33 mouse cellular contexts compared by ENCODE assay signal in the genomic region with DNA sequence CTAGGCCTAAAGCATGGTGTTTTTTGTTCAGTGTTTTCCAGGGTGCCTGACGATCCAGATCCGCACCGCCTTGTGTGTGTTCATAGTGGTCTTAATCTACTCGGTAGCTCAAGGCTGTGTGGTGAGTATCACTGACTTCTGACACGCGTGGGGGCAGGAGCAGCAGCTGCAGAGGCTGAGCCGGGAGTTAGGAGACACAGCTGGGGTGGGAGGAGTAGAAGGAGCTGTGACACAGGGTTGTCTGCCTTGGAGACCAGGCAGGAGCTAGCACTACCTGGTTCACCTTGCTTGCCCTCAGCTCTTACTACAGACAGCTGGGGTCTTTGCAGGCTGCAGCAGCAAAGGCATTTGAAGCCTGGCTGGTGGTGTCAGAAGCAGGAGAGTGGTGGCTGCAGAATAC. TPM values are rescaled to one million over a fixed set of nuclear protein-coding genes. Genes with fewer than 3 reads are reported as not detected.
A peak's percentile ranks its signal among the peaks of the same experiment; 100 is the strongest.
DNase-seq lines count a peak whose midpoint lies in the region; ATAC-seq and TF ChIP-seq lines count a peak whose summit lies in the region.
"Had no signal": no experiment of that assay in that cellular context is flagged by ENCODE, and none has a peak within 500 bp of the region (broad histone marks: within the 10 kb centered on the region; RNA-seq: fewer than 3 reads in every experiment).

No protein-coding gene starts in this region.

- no peak overlapping the region for H3K4me3 ChIP-seq in cerebellum, adult 2 months (replicated peaks; ENCODE audit: insufficient read depth, low read depth, low read length)
- H3K4me3 ChIP-seq in kidney, adult 2 months (ENCODE audit: insufficient read depth, low read depth, low read length) = no peak overlapping the region
- no peak overlapping the region for H3K4me3 ChIP-seq in midbrain, embryonic 14.5 days (replicated peaks; ENCODE audit: low read depth, low read length)
- H3K4me3 ChIP-seq: embryonic facial prominence, embryonic 12.5 days; heart, adult 2 months; heart, embryonic 12.5 days; hindbrain, embryonic 13.5 days; liver, embryonic 15.5 days; lung, embryonic 15.5 days; midbrain, embryonic 10.5 days had no signal

- no peaks in the 10 kb centered on the region for H3K9me3 ChIP-seq in midbrain, embryonic 14.5 days (ENCODE audit: control insufficient read depth, low read length)
- H3K9me3 ChIP-seq: embryonic facial prominence, embryonic 12.5 days; heart, embryonic 12.5 days; hindbrain, embryonic 13.5 days; liver, embryonic 15.5 days; lung, embryonic 15.5 days; midbrain, embryonic 10.5 days had no signal

- TF ChIP-seq POLR2A in cerebellum, adult 2 months (IDR thresholded peaks at IDR 0.05; ENCODE audit: borderline replicate concordance, insufficient read depth, low read length) = no peak
- no peak for TF ChIP-seq POLR2A in kidney, adult 2 months (IDR thresholded peaks at IDR 0.05; ENCODE audit: low read depth, low read length)

- no peaks in the 10 kb centered on the region for H3K36me3 ChIP-seq in kidney, adult 2 months (ENCODE audit: control insufficient read depth, insufficient read depth, low read length)
- H3K36me3 ChIP-seq in midbrain, embryonic 14.5 days (ENCODE audit: control insufficient read depth, insufficient read depth, low read length) = peaks cover 3% of the 10 kb centered on the region; the same call in 1 of the 2 replicates
- H3K36me3 ChIP-seq: embryonic facial prominence, embryonic 12.5 days; heart, embryonic 12.5 days; liver, embryonic 15.5 days; lung, embryonic 15.5 days had no signal

- H3K9ac ChIP-seq in midbrain, embryonic 14.5 days (replicated peaks; ENCODE audit: low read length) = no peak overlapping the region
- H3K9ac ChIP-seq: embryonic facial prominence, embryonic 12.5 days; heart, embryonic 12.5 days; hindbrain, embryonic 13.5 days; liver, embryonic 15.5 days; lung, embryonic 15.5 days had no signal

- H3K27me3 ChIP-seq in cerebellum, adult 2 months (ENCODE audit: control insufficient read depth, insufficient read depth, low read length) = no peaks in the 10 kb centered on the region
- H3K27me3 ChIP-seq in kidney, adult 2 months (replicated peaks; ENCODE audit: control insufficient read depth, insufficient read depth, low read length) = no peaks in the 10 kb centered on the region
- no peaks in the 10 kb centered on the region for H3K27me3 ChIP-seq in midbrain, embryonic 14.5 days (ENCODE audit: control insufficient read depth, insufficient read depth, low read length)
- H3K27me3 ChIP-seq: embryonic facial prominence, embryonic 12.5 days; hindbrain, embryonic 13.5 days; liver, embryonic 15.5 days; lung, embryonic 15.5 days had no signal

- H3K4me2 ChIP-seq in midbrain, embryonic 14.5 days (ENCODE audit: low read length) = no peak overlapping the region
- H3K4me2 ChIP-seq: embryonic facial prominence, embryonic 12.5 days; heart, embryonic 12.5 days; hindbrain, embryonic 13.5 days; liver, embryonic 15.5 days; lung, embryonic 15.5 days had no signal

- 0 out of 2 replicates have a peak overlapping the region, but pooled peaks have one; percentile 4 for H3K27ac ChIP-seq in cerebellum, adult 2 months (ENCODE audit: insufficient read depth, low read length)
- no peak overlapping the region for H3K27ac ChIP-seq in kidney, adult 2 months (ENCODE audit: insufficient read depth, low read depth, low read length)
- H3K27ac ChIP-seq in midbrain, embryonic 14.5 days (replicated peaks; ENCODE audit: low read depth, low read length) = no peak overlapping the region
- H3K27ac ChIP-seq: embryonic facial prominence, embryonic 12.5 days; heart, adult 2 months; hindbrain, embryonic 13.5 days; liver, embryonic 15.5 days; lung, embryonic 15.5 days; midbrain, embryonic 10.5 days had no signal

- peaks cover 46% of the 10 kb centered on the region for H3K4me1 ChIP-seq in cerebellum, adult 2 months (ENCODE audit: control insufficient read depth, insufficient read depth, low read length)
- H3K4me1 ChIP-seq in kidney, adult 2 months (ENCODE audit: control insufficient read depth, insufficient read depth, low read length) = peaks cover 9% of the 10 kb centered on the region; the same call in 1 of the 2 replicates
- no peaks in the 10 kb centered on the region for H3K4me1 ChIP-seq in midbrain, embryonic 14.5 days (ENCODE audit: control insufficient read depth, insufficient read depth, low read length)
- H3K4me1 ChIP-seq: embryonic facial prominence, embryonic 12.5 days; heart, embryonic 12.5 days; hindbrain, embryonic 13.5 days; lung, embryonic 15.5 days; midbrain, embryonic 10.5 days had no signal

- no peak for DNase-seq in cerebellum, adult 2 months
- DNase-seq in cerebellum, postnatal 10 days = no peak
- peak; percentile 27 to 53 for DNase-seq in kidney, postnatal 4 days
- DNase-seq in kidney, adult 2 months = no peak
- peak; percentile 75 for DNase-seq in thymus, postnatal 0 days (ENCODE audit: low spot score)
- DNase-seq in thymus, postnatal 4 days = peak; percentile 61
- DNase-seq in midbrain, embryonic 14.5 days = no peak
- DNase-seq in urinary bladder, postnatal 4 days (ENCODE audit: low spot score in 2 of 2) = no peak
- DNase-seq: adrenal gland, adult 8-10 months; cerebellum, adult 8-10 months; embryo, embryonic 11 days; gastrocnemius, postnatal 36 days; heart, postnatal 4 days; kidney, postnatal 36 days; layer of hippocampus, postnatal 36 days; liver; right cerebral cortex, adult 18-20 months had no signal

- no peak for TF ChIP-seq CTCF in cerebellum, adult 2 months (IDR thresholded peaks at IDR 0.05; ENCODE audit: borderline replicate concordance, insufficient read depth, low read depth, low read length)
- TF ChIP-seq CTCF in kidney, adult 2 months (conservative IDR thresholded peaks at IDR 0.05; ENCODE audit: insufficient read depth, insufficient read length, low read depth, low read length) = no peak

- WGBS in cerebellum, adult 2 months = 64% methylated on average over 7 of the region's 7 CpGs
- WGBS in kidney, adult 2 months = 75% methylated on average over 7 of the region's 7 CpGs
- WGBS in midbrain, embryonic 14.5 days = 77% methylated on average over 7 of the region's 7 CpGs

- no peak for ATAC-seq in midbrain, embryonic 14.5 days (ENCODE audit: low FRiP score, low TSS enrichment)
- ATAC-seq: activated CD4-positive, CD25-positive, alpha-beta regulatory T cell, adult 4 months; intestine, embryonic 16.5 days; midbrain, embryonic 16.5 days had no signal

RNA-seq across cellular contexts. Expression of a gene that starts 38.9 kb away (rescaled TPM):
- polyA plus RNA-seq in cerebellum, adult 2 months (2012; rRNA removed) = not detected in 2 replicates
- polyA plus RNA-seq in kidney, adult 2 months (2012; rRNA removed) = not detected in 2 replicates
- polyA plus RNA-seq in thymus, postnatal 0 days (2015; fragmentation: Nextera tagmentation; extraction: Ambion mirVana) = not detected in 2 replicates
- not detected in 2 replicates for polyA plus RNA-seq in midbrain, embryonic 14.5 days (2014; fragmentation: Nextera tagmentation; extraction: Ambion mirVana)
- polyA plus RNA-seq: activated CD4-positive, CD25-positive, alpha-beta regulatory T cell, adult 4 months; C2C12; embryonic facial prominence, embryonic 12.5 days; forebrain, embryonic 14.5 days; heart, adult 2 months; heart, embryonic 12.5 days; heart, postnatal 0 days; hindbrain, embryonic 13.5 days; intestine, embryonic 16.5 days; limb, embryonic 11.5 days; liver, embryonic 15.5 days; lung, embryonic 15.5 days; midbrain, embryonic 10.5 days; midbrain, embryonic 16.5 days; neural tube, embryonic 11.5 days; spleen, adult 2 months had no signal

RNA-seq across cellular contexts. Expression of a gene that starts 48.1 kb away (rescaled TPM):
- 1.1 and 1.3 TPM in 2 replicates for polyA plus RNA-seq in cerebellum, adult 2 months (2012; rRNA removed)
- polyA plus RNA-seq in kidney, adult 2 months (2012; rRNA removed) = 28.0 and 37.5 TPM in 2 replicates
- 0.17 and 0.40 TPM in 2 replicates for polyA plus RNA-seq in thymus, postnatal 0 days (2015; fragmentation: Nextera tagmentation; extraction: Ambion mirVana)
- polyA plus RNA-seq in midbrain, embryonic 14.5 days (2014; fragmentation: Nextera tagmentation; extraction: Ambion mirVana) = 0.13 TPM in 2 replicates
- polyA plus RNA-seq: activated CD4-positive, CD25-positive, alpha-beta regulatory T cell, adult 4 months; C2C12; heart, adult 2 months; heart, postnatal 0 days; spleen, adult 2 months had no signal

Comparison
In these comparisons a context has a peak if more than half of its experiments do, and no peak if none do; other contexts are left out.
1. DNase-seq: peak in kidney, postnatal 4 days (2 of 2), thymus, postnatal 0 days (single experiment) and thymus, postnatal 4 days (single experiment); none in cerebellum, adult 2 months (0 of 2), cerebellum, postnatal 10 days (0 of 2), kidney, adult 2 months (single experiment), midbrain, embryonic 14.5 days (single experiment) and urinary bladder, postnatal 4 days (0 of 2).
2. RNA of a gene that starts 48.1 kb away (polyA plus RNA-seq): 28.0 to 37.5 TPM in kidney, adult 2 months; 1.1 to 1.3 TPM in cerebellum, adult 2 months, 0.17 to 0.40 TPM in thymus, postnatal 0 days and 0.13 TPM in midbrain, embryonic 14.5 days; every median in the first group is over 10 times any median in the second.